Mouse (Mus musculus) B cell, adult 62 days (primary cell): ENCODE data around the gene Gm10999. TPM values are rescaled to one million over a fixed set of nuclear protein-coding genes. Genes with fewer than 3 reads are reported as not detected.

Experiments used
- total RNA-seq: library from RNA; stranded (reverse); gene quantifications from 4 replicates; pipeline ENCODE4 v1.2.4, GENCODE M21; 2023

Gene Gm10999
- total RNA-seq: not detected in 4 replicates

DNA sequence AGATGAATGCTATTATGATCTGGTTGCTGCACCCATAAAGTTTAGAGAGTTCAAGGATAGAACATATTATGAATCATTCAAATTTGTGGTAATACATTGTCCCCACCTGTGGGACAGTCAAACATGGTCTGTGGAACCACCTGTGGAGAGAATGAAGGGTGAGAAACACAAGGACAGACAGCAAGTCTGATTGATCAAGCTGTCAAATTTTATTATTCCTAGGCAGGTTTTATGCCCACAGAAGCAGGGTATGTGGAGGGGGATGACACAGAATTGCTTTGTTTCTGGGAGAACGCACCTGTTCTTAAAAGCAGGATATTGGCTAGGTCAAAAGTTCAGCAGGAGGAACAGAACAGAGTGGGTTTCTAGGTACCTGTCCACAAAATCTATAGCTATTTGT lies at the start of gene Gm10999:
Gene Gm10999 (minus strand): TSS at position 101 of the 400 bp plus-strand sequence.

Other genes with a start within 250 kb of the Gm10999 start
- gene Ccdc7a, start 66.1 kb downstream of the Gm10999 start, total RNA-seq: not detected in 4 replicates
- not detected in 4 replicates for gene Ccdc7b, start 64.5 kb downstream of the Gm10999 start, total RNA-seq
- 5.6 to 14.7 TPM (median 8.1 TPM) in 4 replicates for gene 2610044O15Rik8, start 102.7 kb upstream of the Gm10999 start, total RNA-seq